Mouse (Mus musculus): ENCODE results near the gene Spata20.

The Spata20 gene

GRCm38 (mm10) chr11:94491035-94491748 lies 5.2 kb upstream of the Spata20 start:
- H3K36me3 ChIP-seq (ENCODE audit: control insufficient read depth, insufficient read depth, low read length, poor library complexity, severe bottlenecking): no peaks in the 10 kb centered on the region

GRCm38 (mm10) chr11:94489745-94490144 lies 3.8 kb upstream of the Spata20 start:
- Histone ChIP-seq H3K27me3 (ENCODE audit: control insufficient read depth, insufficient read depth, low read length, poor library complexity, severe bottlenecking) (no peaks in the 10 kb centered on the region; the same call in none of the 2 replicates), H3K36me3 (ENCODE audit: control insufficient read depth, insufficient read depth, low read length, poor library complexity, severe bottlenecking) (no peaks in the 10 kb centered on the region)
- no peak for DNase-seq (ENCODE audit: low read depth, low spot score)

More at GRCm38 (mm10) chr11:94491035-94491748, 5.2 kb upstream of the Spata20 start:
- DNase-seq (ENCODE audit: low read depth, low spot score): no peak
- H3K27me3 ChIP-seq (ENCODE audit: control insufficient read depth, insufficient read depth, low read length, poor library complexity, severe bottlenecking): no peaks in the 10 kb centered on the region; the same call in none of the 2 replicates

- DNase-seq (ENCODE audit: low read depth, low spot score): no peak
- Histone ChIP-seq H3K36me3 (ENCODE audit: control insufficient read depth, insufficient read depth, low read length, poor library complexity, severe bottlenecking) (no peaks in the 10 kb centered on the region), H3K27me3 (ENCODE audit: control insufficient read depth, insufficient read depth, low read length, poor library complexity, severe bottlenecking) (no peaks in the 10 kb centered on the region; the same call in none of the 2 replicates)
These were observed 3.0 kb upstream of the Spata20 start for GRCm38 (mm10) chr11:94488767-94489533.

GRCm38 (mm10) chr11:94485223-94485622 lies 756 bp downstream of the Spata20 start:
- DNase-seq (ENCODE audit: low read depth, low spot score): no peak
- Histone ChIP-seq H3K27me3 (ENCODE audit: control insufficient read depth, insufficient read depth, low read length, poor library complexity, severe bottlenecking) (no peaks in the 10 kb centered on the region; the same call in 1 of the 2 replicates), H3K36me3 (ENCODE audit: control insufficient read depth, insufficient read depth, low read length, poor library complexity, severe bottlenecking) (no peaks in the 10 kb centered on the region)

- Histone ChIP-seq H3K27me3 (ENCODE audit: control insufficient read depth, insufficient read depth, low read length, poor library complexity, severe bottlenecking) (no peaks in the 10 kb centered on the region; the same call in 1 of the 2 replicates), H3K36me3 (ENCODE audit: control insufficient read depth, insufficient read depth, low read length, poor library complexity, severe bottlenecking) (no peaks in the 10 kb centered on the region)
- no peak for DNase-seq (ENCODE audit: low read depth, low spot score)
These were observed 1.3 kb downstream of the Spata20 start for GRCm38 (mm10) chr11:94484636-94485035.

- H3K36me3 ChIP-seq (ENCODE audit: control insufficient read depth, insufficient read depth, low read length, poor library complexity, severe bottlenecking): no peaks in the 10 kb centered on the region
- H3K27me3 ChIP-seq (ENCODE audit: control insufficient read depth, insufficient read depth, low read length, poor library complexity, severe bottlenecking): no peaks in the 10 kb centered on the region; the same call in 1 of the 2 replicates
- DNase-seq (ENCODE audit: low read depth, low spot score): no peak
These were observed 2.1 kb downstream of the Spata20 start for GRCm38 (mm10) chr11:94483921-94484320.

GRCm38 (mm10) chr11:94483436-94483835 lies 2.5 kb downstream of the Spata20 start:
- no peaks in the 10 kb centered on the region for H3K36me3 ChIP-seq (ENCODE audit: control insufficient read depth, insufficient read depth, low read length, poor library complexity, severe bottlenecking)
- no peaks in the 10 kb centered on the region; the same call in 1 of the 2 replicates for H3K27me3 ChIP-seq (ENCODE audit: control insufficient read depth, insufficient read depth, low read length, poor library complexity, severe bottlenecking)
- DNase-seq (ENCODE audit: low read depth, low spot score): no peak

- DNase-seq (ENCODE audit: low read depth, low spot score): no peak
- Histone ChIP-seq H3K36me3 (ENCODE audit: control insufficient read depth, insufficient read depth, low read length, poor library complexity, severe bottlenecking) (no peaks in the 10 kb centered on the region), H3K27me3 (ENCODE audit: control insufficient read depth, insufficient read depth, low read length, poor library complexity, severe bottlenecking) (no peaks in the 10 kb centered on the region; the same call in 1 of the 2 replicates)
These were observed 3.2 kb downstream of the Spata20 start for GRCm38 (mm10) chr11:94482738-94483137.

GRCm38 (mm10) chr11:94481963-94482362 lies 4.0 kb downstream of the Spata20 start:
- no peaks in the 10 kb centered on the region; the same call in 1 of the 2 replicates for H3K27me3 ChIP-seq (ENCODE audit: control insufficient read depth, insufficient read depth, low read length, poor library complexity, severe bottlenecking)
- DNase-seq (ENCODE audit: low read depth, low spot score): no peak
- no peaks in the 10 kb centered on the region for H3K36me3 ChIP-seq (ENCODE audit: control insufficient read depth, insufficient read depth, low read length, poor library complexity, severe bottlenecking)

GRCm38 (mm10) chr11:94480382-94480781 lies 5.6 kb downstream of the Spata20 start:
- no peaks in the 10 kb centered on the region for H3K36me3 ChIP-seq (ENCODE audit: control insufficient read depth, insufficient read depth, low read length, poor library complexity, severe bottlenecking)
- no peak for DNase-seq (ENCODE audit: low read depth, low spot score)
- no peaks in the 10 kb centered on the region; the same call in 1 of the 2 replicates for H3K27me3 ChIP-seq (ENCODE audit: control insufficient read depth, insufficient read depth, low read length, poor library complexity, severe bottlenecking)

- Histone ChIP-seq H3K27me3 (ENCODE audit: control insufficient read depth, insufficient read depth, low read length, poor library complexity, severe bottlenecking) (0 out of 2 replicates have a peak, but pooled peaks cover 2% of the 10 kb centered on the region), H3K36me3 (ENCODE audit: control insufficient read depth, insufficient read depth, low read length, poor library complexity, severe bottlenecking) (no peaks in the 10 kb centered on the region)
- DNase-seq (ENCODE audit: low read depth, low spot score): no peak
These were observed 8.3 kb downstream of the Spata20 start for GRCm38 (mm10) chr11:94477651-94478050.

GRCm38 (mm10) chr11:94475722-94476121 lies 10.3 kb downstream of the Spata20 start:
- Histone ChIP-seq H3K27me3 (ENCODE audit: control insufficient read depth, insufficient read depth, low read length, poor library complexity, severe bottlenecking) (peaks cover 4% of the 10 kb centered on the region), H3K36me3 (ENCODE audit: control insufficient read depth, insufficient read depth, low read length, poor library complexity, severe bottlenecking) (no peaks in the 10 kb centered on the region)
- DNase-seq (ENCODE audit: low read depth, low spot score): no peak

GRCm38 (mm10) chr11:94474544-94474910 lies 11.5 kb downstream of the Spata20 start:
- no peak for DNase-seq (ENCODE audit: low read depth, low spot score)
- H3K36me3 ChIP-seq (ENCODE audit: control insufficient read depth, insufficient read depth, low read length, poor library complexity, severe bottlenecking): no peaks in the 10 kb centered on the region

GRCm38 (mm10) chr11:94473707-94474543 lies 12.1 kb downstream of the Spata20 start, which contains the start of gene Cacna1g:
Gene Cacna1g, minus strand, starts transcription at chr11:94474198.
- DNase-seq (ENCODE audit: low read depth, low spot score): peak; percentile 54
- Histone ChIP-seq H3K27me3 (ENCODE audit: control insufficient read depth, insufficient read depth, low read length, poor library complexity, severe bottlenecking) (peaks cover 7% of the 10 kb centered on the region), H3K36me3 (ENCODE audit: control insufficient read depth, insufficient read depth, low read length, poor library complexity, severe bottlenecking) (no peaks in the 10 kb centered on the region)

More at GRCm38 (mm10) chr11:94474544-94474910, 11.5 kb downstream of the Spata20 start:
- peaks cover 7% of the 10 kb centered on the region for H3K27me3 ChIP-seq (ENCODE audit: control insufficient read depth, insufficient read depth, low read length, poor library complexity, severe bottlenecking)

All from splenic B cell, adult 2 months (primary cell).